Mouse (Mus musculus) hindbrain, embryonic 11.5 days (tissue): ENCODE results near the gene Agfg1. TPM values are rescaled to one million over a fixed set of nuclear protein-coding genes. Genes with fewer than 3 reads are reported as not detected.

ENCODE experiments used
- ATAC-seq: fragments of 200-750 bp; cut with Nextera tagmentation; 2 replicates; pipeline ENCODE4 v1.8.0; 2017; ENCODE audit warnings: mild to moderate bottlenecking, moderate TSS enrichment, moderate library complexity; ENCODE audit not compliant: low FRiP score
- DNase-seq: peaks from one replicate; pipeline ENCODE4 v3.0.0-alpha.2; 2015; ENCODE audit warnings: low spot score
- H3K27ac ChIP-seq: fragments of 300-500 bp; sonication (generic); 2 replicates; pipeline ENCODE4 v1.5.1; 2014; ENCODE audit warnings: mild to moderate bottlenecking, low read depth, low read length
- H3K27me3 ChIP-seq: fragments of 300-500 bp; sonication (generic); 2 replicates; pipeline ENCODE4 v1.6.1; 2014; ENCODE audit warnings: mild to moderate bottlenecking, low read length, moderate library complexity, mixed read lengths; ENCODE audit not compliant: control insufficient read depth, insufficient read depth
- H3K36me3 ChIP-seq: fragments of 300-500 bp; sonication (generic); 2 replicates; pipeline ENCODE4 v1.6.1; 2014; ENCODE audit warnings: mild to moderate bottlenecking, low read length, moderate library complexity, mixed read lengths; ENCODE audit not compliant: control insufficient read depth, insufficient read depth
- H3K4me1 ChIP-seq: fragments of 300-500 bp; sonication (generic); replicated peaks from 2 replicates; pipeline ENCODE4 v1.6.1; 2014; ENCODE audit warnings: low read length, mixed read lengths; ENCODE audit not compliant: control insufficient read depth, insufficient read depth
- H3K4me2 ChIP-seq: fragments of 300-500 bp; sonication (generic); replicated peaks from 2 replicates; pipeline ENCODE4 v1.6.1; 2014; ENCODE audit warnings: mild to moderate bottlenecking, low read depth, low read length
- H3K4me3 ChIP-seq: fragments of 300-500 bp; sonication (generic); 2 replicates; pipeline ENCODE4 v1.5.1; 2014; ENCODE audit warnings: low read depth, low read length
- H3K9ac ChIP-seq: fragments of 300-500 bp; sonication (generic); 2 replicates; pipeline ENCODE4 v1.6.1; 2014; ENCODE audit warnings: low read depth, low read length
- H3K9me3 ChIP-seq: fragments of 300-500 bp; sonication (generic); 2 replicates; pipeline ENCODE4 v1.6.1; 2016; ENCODE audit warnings: low read length; ENCODE audit not compliant: control insufficient read depth
- WGBS: fragments of 180-500 bp; shearing (Covaris S2); extraction: QIAGEN DNeasy Blood & Tissue Kit; methylation state at CpG from one replicate; pipeline ENCODE4 v1.1.7; 2014; 5-methylcytosine and 5-hydroxymethylcytosine counted together
- polyA plus RNA-seq: library from polyadenylated mRNA; unstranded; fragments of >200 nt; fragmentation: Nextera tagmentation; extraction: Ambion mirVana; gene quantifications from 2 replicates; pipeline ENCODE4 v1.2.1, GENCODE M21; 2014

Gene Agfg1
- polyA plus RNA-seq, 1 experiment from 2014 or later, result 47.2 TPM

GRCm38 (mm10) chr1:82855729-82856128 lies 16.4 kb downstream of the Agfg1 start:
- H3K4me1 ChIP-seq, result no peaks in the 10 kb centered on the region
- H3K4me3 ChIP-seq, result no peak overlapping the region
- no peak for ATAC-seq
- no peak overlapping the region for H3K9ac ChIP-seq
- DNase-seq, result no peak
- no peaks in the 10 kb centered on the region for H3K9me3 ChIP-seq
- no peaks in the 10 kb centered on the region for H3K36me3 ChIP-seq
- H3K27ac ChIP-seq, result no peak overlapping the region
- 91% methylated on average over 5 of the region's 5 CpGs for WGBS
- no peaks in the 10 kb centered on the region for H3K27me3 ChIP-seq
- H3K4me2 ChIP-seq, result no peak overlapping the region

- Histone ChIP-seq H3K9ac (no peak overlapping the region), H3K9me3 (no peaks in the 10 kb centered on the region), H3K36me3 (no peaks in the 10 kb centered on the region), H3K4me1 (no peaks in the 10 kb centered on the region), H3K27me3 (no peaks in the 10 kb centered on the region), H3K4me3 (no peak overlapping the region), H3K27ac (no peak overlapping the region), H3K4me2 (no peak overlapping the region)
- ATAC-seq (no peak), DNase-seq (no peak)
Observed at GRCm38 (mm10) chr1:82858236-82858635, 19.0 kb downstream of the Agfg1 start.

- no peak for ATAC-seq
- H3K27me3 ChIP-seq, result no peaks in the 10 kb centered on the region
- H3K9me3 ChIP-seq, result no peaks in the 10 kb centered on the region
- H3K27ac ChIP-seq, result no peak overlapping the region
- WGBS, result 97% methylated on average over 4 of the region's 4 CpGs
- no peaks in the 10 kb centered on the region for H3K36me3 ChIP-seq
- H3K4me3 ChIP-seq, result no peak overlapping the region
- no peaks in the 10 kb centered on the region for H3K4me1 ChIP-seq
- H3K9ac ChIP-seq, result no peak overlapping the region
- H3K4me2 ChIP-seq, result no peak overlapping the region
- DNase-seq, result no peak
Observed at GRCm38 (mm10) chr1:82860391-82860790, 21.1 kb downstream of the Agfg1 start.

DNA sequence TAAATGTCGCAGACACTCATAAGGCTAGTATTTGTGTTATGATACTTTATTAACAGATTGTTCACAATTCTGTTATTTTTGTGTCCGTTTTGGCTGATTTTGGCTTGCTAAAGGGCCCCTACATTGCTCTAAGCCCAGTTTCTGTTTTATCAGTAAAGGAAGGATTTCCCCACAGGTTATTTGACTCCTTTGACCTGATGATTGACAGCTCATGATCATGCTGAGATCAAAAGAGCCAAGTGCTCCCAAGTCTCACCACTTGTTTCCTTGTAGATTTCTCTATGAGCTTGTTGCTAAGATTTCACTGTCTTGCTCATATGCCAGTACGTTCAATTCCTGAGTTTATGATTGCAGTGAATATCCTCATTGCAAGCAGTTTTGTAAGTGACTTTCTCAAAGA lies 30.9 kb downstream of the Agfg1 start:
- DNase-seq, result no peak
- no peak overlapping the region for H3K9ac ChIP-seq
- no peak overlapping the region for H3K4me3 ChIP-seq
- H3K27me3 ChIP-seq, result no peaks in the 10 kb centered on the region
- no peaks in the 10 kb centered on the region for H3K9me3 ChIP-seq
- H3K4me2 ChIP-seq, result no peak overlapping the region
- 78% methylated on average over 3 of the region's 3 CpGs for WGBS
- no peaks in the 10 kb centered on the region for H3K4me1 ChIP-seq
- no peaks in the 10 kb centered on the region for H3K36me3 ChIP-seq
- ATAC-seq, result no peak
- no peak overlapping the region for H3K27ac ChIP-seq

- Histone ChIP-seq H3K4me3 (no peak overlapping the region), H3K36me3 (0 out of 2 replicates have a peak, but pooled peaks cover 2% of the 10 kb centered on the region), H3K27me3 (no peaks in the 10 kb centered on the region), H3K9ac (no peak overlapping the region), H3K4me2 (no peak overlapping the region), H3K9me3 (no peaks in the 10 kb centered on the region), H3K27ac (no peak overlapping the region), H3K4me1 (no peaks in the 10 kb centered on the region)
- WGBS, result 78% methylated on average over 2 of the region's 2 CpGs
- DNase-seq (no peak), ATAC-seq (no peak)
Observed at GRCm38 (mm10) chr1:82879172-82879571, 39.9 kb downstream of the Agfg1 start.

GRCm38 (mm10) chr1:82880196-82880595 lies 40.9 kb downstream of the Agfg1 start:
- DNase-seq (no peak), ATAC-seq (no peak)
- H3K4me3 ChIP-seq, result no peak overlapping the region
- 0 out of 2 replicates have a peak, but pooled peaks cover 2% of the 10 kb centered on the region for H3K36me3 ChIP-seq
- no peaks in the 10 kb centered on the region for H3K27me3 ChIP-seq
- H3K4me2 ChIP-seq, result no peak overlapping the region
- H3K27ac ChIP-seq, result no peak overlapping the region
- no peaks in the 10 kb centered on the region for H3K4me1 ChIP-seq
- no peak overlapping the region for H3K9ac ChIP-seq
- 72% methylated on average over 8 of the region's 8 CpGs for WGBS
- no peaks in the 10 kb centered on the region for H3K9me3 ChIP-seq

DNA sequence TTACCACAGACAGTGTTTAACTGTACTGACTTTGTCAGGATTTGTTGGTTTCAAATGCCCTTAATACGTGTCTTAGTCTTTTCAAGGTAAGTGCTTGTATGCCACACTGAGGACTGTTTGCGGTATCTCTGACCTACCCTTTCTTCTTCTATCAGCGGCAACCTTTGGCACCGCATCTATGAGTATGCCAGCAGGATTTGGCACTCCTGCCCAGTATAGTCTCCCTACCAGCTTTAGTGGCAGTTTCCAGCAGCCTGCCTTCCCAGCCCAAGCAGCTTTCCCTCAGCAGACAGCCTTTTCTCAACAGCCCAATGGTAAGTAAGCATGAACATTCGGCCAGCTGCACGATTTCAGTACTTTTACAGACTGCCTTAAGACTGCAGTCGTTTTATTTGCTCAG lies 54.0 kb downstream of the Agfg1 start:
- Histone ChIP-seq H3K27ac (no peak overlapping the region), H3K4me2 (no peak overlapping the region), H3K9ac (no peak overlapping the region), H3K27me3 (no peaks in the 10 kb centered on the region), H3K4me3 (no peak overlapping the region), H3K9me3 (no peaks in the 10 kb centered on the region), H3K36me3 (peaks cover 2% of the 10 kb centered on the region; the same call in 1 of the 2 replicates), H3K4me1 (no peaks in the 10 kb centered on the region)
- 92% methylated on average over 7 of the region's 7 CpGs for WGBS
- ATAC-seq (no peak), DNase-seq (no peak)

DNA sequence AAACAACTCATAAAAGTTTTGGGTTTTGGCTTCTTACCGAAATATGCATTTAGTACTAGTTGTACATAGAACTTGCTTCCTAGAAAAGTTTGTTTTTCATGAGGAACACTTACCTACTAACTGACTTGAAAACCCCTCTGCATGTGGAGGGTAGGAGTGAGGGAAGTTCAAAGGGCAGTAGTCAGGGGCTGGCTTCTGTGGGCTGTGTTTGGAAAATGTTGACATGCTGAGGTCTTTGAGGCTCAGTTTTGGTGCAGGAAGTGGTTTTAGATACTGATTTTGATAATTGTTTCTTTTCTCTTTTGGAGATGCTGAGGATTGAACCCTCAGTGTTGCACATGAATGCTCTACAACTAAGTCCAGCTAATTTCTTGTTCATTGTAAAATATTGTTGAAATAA lies 61.3 kb downstream of the Agfg1 start:
- Histone ChIP-seq H3K4me2 (no peak overlapping the region), H3K4me1 (no peaks in the 10 kb centered on the region), H3K27ac (no peak overlapping the region), H3K9ac (no peak overlapping the region), H3K36me3 (peaks cover 7% of the 10 kb centered on the region), H3K9me3 (no peaks in the 10 kb centered on the region), H3K27me3 (no peaks in the 10 kb centered on the region), H3K4me3 (no peak overlapping the region)
- ATAC-seq (no peak), DNase-seq (no peak)
- 100% methylated on average over 1 of the region's 1 CpGs for WGBS

GRCm38 (mm10) chr1:82901201-82901600 lies 61.9 kb downstream of the Agfg1 start:
- Histone ChIP-seq H3K4me1 (no peaks in the 10 kb centered on the region), H3K4me3 (no peak overlapping the region), H3K4me2 (no peak overlapping the region), H3K9me3 (no peaks in the 10 kb centered on the region), H3K27ac (no peak overlapping the region), H3K36me3 (peaks cover 7% of the 10 kb centered on the region), H3K27me3 (no peaks in the 10 kb centered on the region), H3K9ac (no peak overlapping the region)
- WGBS, result 92% methylated on average over 3 of the region's 3 CpGs
- no peak for ATAC-seq
- no peak for DNase-seq
